Comparison of ENCODE assay signal across 7 mouse cellular contexts in genomic region chr8:72443338-72443993, GRCm38 (mm10). TPM values are rescaled to one million over a fixed set of nuclear protein-coding genes. Genes with fewer than 3 reads are reported as not detected.
DNase-seq lines count a peak whose midpoint lies in the region; ATAC-seq lines count a peak whose summit lies in the region.

TSS of gene Calr3 (minus strand) at chr8:72443870.
TSS of gene 1700030K09Rik (plus strand) at chr8:72443880.

- no peaks in the 10 kb centered on the region for H3K27me3 ChIP-seq in intestine, embryonic 16.5 days (replicated peaks; ENCODE audit: control insufficient read depth, insufficient read depth, low read length)
- H3K27me3 ChIP-seq in midbrain, embryonic 11.5 days (ENCODE audit: control insufficient read depth, insufficient read depth, low read length), result no peaks in the 10 kb centered on the region

- WGBS in intestine, embryonic 16.5 days, result 4% methylated on average over 34 of the region's 34 CpGs
- 6% methylated on average over 34 of the region's 34 CpGs for WGBS in midbrain, embryonic 11.5 days

- peak within 1 kb of the TSS; percentile 84 for H3K9ac ChIP-seq in intestine, embryonic 16.5 days (ENCODE audit: low read depth, low read length)
- peak within 1 kb of the TSS; percentile 61 for H3K9ac ChIP-seq in midbrain, embryonic 11.5 days (ENCODE audit: low read length)

- intact Hi-C loops in left cerebral cortex, postnatal 36 days (cut with DNase I), result no loop called here

- H3K9me3 ChIP-seq in intestine, embryonic 16.5 days (ENCODE audit: control insufficient read depth, low read length), result no peaks in the 10 kb centered on the region
- H3K9me3 ChIP-seq in midbrain, embryonic 11.5 days (ENCODE audit: control insufficient read depth, low read length), result no peaks in the 10 kb centered on the region

- H3K27ac ChIP-seq in intestine, embryonic 16.5 days (ENCODE audit: low read length), result peak within 1 kb of the TSS; percentile 61
- no peak within 1 kb of the TSS for H3K27ac ChIP-seq in midbrain, embryonic 11.5 days (ENCODE audit: low read depth, low read length)

- peaks cover 7% of the 10 kb centered on the region; the same call in 1 of the 2 replicates for H3K4me1 ChIP-seq in intestine, embryonic 16.5 days (ENCODE audit: control insufficient read depth, insufficient read depth, low read length)
- 0 out of 2 replicates have a peak, but pooled peaks cover 3% of the 10 kb centered on the region for H3K4me1 ChIP-seq in midbrain, embryonic 11.5 days (ENCODE audit: control insufficient read depth, insufficient read depth, low read length)

- peak; percentile 100 for ATAC-seq in intestine, embryonic 16.5 days
- peak; percentile 100 for ATAC-seq in midbrain, embryonic 11.5 days (ENCODE audit: low FRiP score)

- peak within 1 kb of the TSS; percentile 61 for H3K4me3 ChIP-seq in intestine, embryonic 16.5 days (ENCODE audit: low read length)
- peak within 1 kb of the TSS; percentile 30 for H3K4me3 ChIP-seq in midbrain, embryonic 11.5 days (ENCODE audit: low read depth, low read length)

- H3K4me2 ChIP-seq in intestine, embryonic 16.5 days (ENCODE audit: low read depth, low read length), result peak within 1 kb of the TSS; percentile 79
- peak within 1 kb of the TSS; percentile 54 for H3K4me2 ChIP-seq in midbrain, embryonic 11.5 days

- DNase-seq in adrenal gland, adult 8-10 months, result peak; percentile 98
- DNase-seq in embryo, embryonic 9.5 days (ENCODE audit: extremely low spot score), result peak; percentile 96
- peak; percentile 93 to 98 for DNase-seq in gastrocnemius, postnatal 4 days (ENCODE audit: low spot score in 2 of 2)
- peak; percentile 97 to 98 for DNase-seq in left cerebral cortex, postnatal 36 days (ENCODE audit: low spot score in 2 of 2)
- peak; percentile 100 for DNase-seq in midbrain, embryonic 11.5 days (ENCODE audit: low spot score, missing footprints)
- peak; percentile 94 for DNase-seq in skeletal muscle tissue, adult 2 months (ENCODE audit: low read depth, low spot score)

- no peaks in the 10 kb centered on the region for H3K36me3 ChIP-seq in intestine, embryonic 16.5 days (ENCODE audit: control insufficient read depth, insufficient read depth, low read length)
- no peaks in the 10 kb centered on the region for H3K36me3 ChIP-seq in midbrain, embryonic 11.5 days (ENCODE audit: control insufficient read depth, insufficient read depth, low read length)

RNA-seq across cellular contexts. Expression of gene Calr3, which starts in this region (rescaled TPM):
- 1 to 10 TPM; 3.0 to 3.8 (median 3.6) TPM for total RNA-seq in adrenal gland, adult 8-10 months (2022)
- total RNA-seq in gastrocnemius, postnatal 4 days (2021), result 1 to 10 TPM; 1.3 to 2.0 TPM
- 1.4 and 1.5 TPM in 2 replicates for polyA plus RNA-seq in intestine, embryonic 16.5 days (2015; fragmentation: Nextera tagmentation; extraction: Ambion mirVana)
- total RNA-seq in left cerebral cortex, postnatal 36 days (2021), result under 1 TPM; 0.61 to 0.81 TPM
- 0.71 and 0.76 TPM in 2 replicates for polyA plus RNA-seq in midbrain, embryonic 11.5 days (2014; fragmentation: Nextera tagmentation; extraction: Ambion mirVana)

RNA-seq across cellular contexts. Expression of gene 1700030K09Rik, which starts in this region (rescaled TPM):
- 10 to 100 TPM in 2 of 4 experiments, 1 to 10 TPM in 2; 7.5 to 10.9 (median 9.4) TPM for total RNA-seq in adrenal gland, adult 8-10 months (2022)
- 1 to 10 TPM; 6.3 to 6.5 TPM for total RNA-seq in gastrocnemius, postnatal 4 days (2021)
- polyA plus RNA-seq in intestine, embryonic 16.5 days (2015; fragmentation: Nextera tagmentation; extraction: Ambion mirVana), result 10.7 and 11.5 TPM in 2 replicates
- total RNA-seq in left cerebral cortex, postnatal 36 days (2021), result 10 to 100 TPM; 10.3 to 15.1 TPM
- polyA plus RNA-seq in midbrain, embryonic 11.5 days (2014; fragmentation: Nextera tagmentation; extraction: Ambion mirVana), result 11.6 and 13.5 TPM in 2 replicates
